Mouse (Mus musculus) olfactory bulb, adult 2 months (tissue): ENCODE measurements at regions not wholly inside any gene's neighbourhood (a gene's known extent, or its start where the extent isn't known, plus 50 kb on each side); places are given as distances from the start of the nearest gene placed in this dataset.

Experiments
- CTCF ChIP-seq: fragments of 200-500 bp; IDR thresholded peaks from 2 replicates; pipeline ENCODE4 v1.5.1; 2012; ENCODE audit warnings: low read depth, mild to moderate bottlenecking, low read length, moderate library complexity; ENCODE audit not compliant: insufficient read depth
- POLR2A ChIP-seq: fragments of 200-500 bp; IDR thresholded peaks from 2 replicates; pipeline ENCODE4 v1.6.1; 2012; ENCODE audit warnings: mild to moderate bottlenecking, low read depth, low read length, moderate library complexity; ENCODE audit not compliant: insufficient read depth

- TF ChIP-seq CTCF (no peak), POLR2A (no peak)
Observed at GRCm38 (mm10) chr12:5787074-5787813, 411.8 kb upstream of the Klhl29 start.
